Mouse (Mus musculus): ENCODE results near the gene Thap12. TPM values are rescaled to one million over a fixed set of nuclear protein-coding genes. Genes with fewer than 3 reads are reported as not detected.

Gene Thap12
- total and polyA plus RNA-seq, 3 experiments: 29.6 to 92.9 (median 70.1) TPM

- Histone ChIP-seq H3K4me1 (ENCODE audit: control insufficient read depth in 1 of 2, insufficient read depth in 2 of 2) (peaks cover 3 to 7% of the 10 kb centered on the region in 2 experiments; a peak in 1 of 4 replicates), H3K36me3 (replicated peaks in 1 of 2; ENCODE audit: control insufficient read depth in 1 of 2, insufficient read depth in 1 of 2, low read length in 1 of 2) (no peaks in the 10 kb centered on the region), H3K27ac (ENCODE audit: insufficient read depth, low read depth) (no peak overlapping the region), H3K4me2 (ENCODE audit: insufficient read depth, low read depth, poor library complexity, severe bottlenecking) (no peak overlapping the region), H3K9me3 (replicated peaks; ENCODE audit: low read length) (no peaks in the 10 kb centered on the region), H3K27me3 (replicated peaks) (peaks cover 5% of the 10 kb centered on the region), H3K9ac (ENCODE audit: insufficient read depth, low read depth) (no peak overlapping the region), H3K4me3 (replicated peaks in 1 of 3; ENCODE audit: low read depth in 2 of 3, low read length in 2 of 3, poor library complexity in 1 of 3) (no peak overlapping the region), H3K79me2 (replicated peaks; ENCODE audit: control insufficient read depth, extremely low read depth, insufficient read depth, poor library complexity, severe bottlenecking) (no peaks in the 10 kb centered on the region)
- dilution Hi-C loops (cut with MboI; ENCODE audit: extremely low pct_ligation_motif_present, extremely low pct_unique_long_range_greater_than_20kb, low sequenced_read_pairs): no loop called here
- no peak for DNase-seq (ENCODE audit: extremely low read depth)
- TF ChIP-seq JUN (IDR thresholded peaks at IDR 0.05; ENCODE audit: insufficient read depth, low read depth, low read length): no peak
- no peak for TF ChIP-seq BHLHE40 (IDR thresholded peaks at IDR 0.05; ENCODE audit: low read depth, low read length)
- no peak for TF ChIP-seq MYC (IDR thresholded peaks at IDR 0.05; ENCODE audit: low read depth, low read length)
- TF ChIP-seq MAZ (IDR thresholded peaks at IDR 0.05; ENCODE audit: low read depth, low read length): no peak
- TF ChIP-seq NELFE (IDR thresholded peaks at IDR 0.05; ENCODE audit: low read depth, low read length): no peak
- no peak for TF ChIP-seq SMC3 (IDR thresholded peaks at IDR 0.05; ENCODE audit: low read depth, low read length)
- no peak for TF ChIP-seq HCFC1 (IDR thresholded peaks at IDR 0.05; ENCODE audit: low read depth, low read length)
- TF ChIP-seq ZMIZ1 (IDR thresholded peaks at IDR 0.05; ENCODE audit: low read depth, low read length): no peak
- in situ Hi-C loops (cut with MboI; ENCODE audit: low pct_ligation_motif_present, low pct_unique_long_range_greater_than_20kb, low sequenced_read_pairs): no loop called here
Observed at GRCm38 (mm10) chr7:98733958-98734357, 31.1 kb downstream of the Thap12 start.

GRCm38 (mm10) chr7:98734876-98735275 lies 32.0 kb downstream of the Thap12 start:
- no peak for DNase-seq (ENCODE audit: extremely low read depth)
- no peaks in the 10 kb centered on the region for H3K79me2 ChIP-seq (replicated peaks; ENCODE audit: control insufficient read depth, extremely low read depth, insufficient read depth, poor library complexity, severe bottlenecking)
- in situ Hi-C loops (cut with MboI; ENCODE audit: low pct_ligation_motif_present, low pct_unique_long_range_greater_than_20kb, low sequenced_read_pairs): no loop called here
- H3K4me2 ChIP-seq (ENCODE audit: insufficient read depth, low read depth, poor library complexity, severe bottlenecking): no peak overlapping the region
- H3K4me1 ChIP-seq (ENCODE audit: control insufficient read depth in 1 of 2, insufficient read depth in 2 of 2): peaks cover 3 to 7% of the 10 kb centered on the region in 2 experiments; a peak in 1 of 4 replicates
- no peak overlapping the region for H3K9ac ChIP-seq (ENCODE audit: insufficient read depth, low read depth)
- H3K27me3 ChIP-seq (replicated peaks): peaks cover 11% of the 10 kb centered on the region
- no peak overlapping the region for H3K27ac ChIP-seq (ENCODE audit: insufficient read depth, low read depth)
- H3K9me3 ChIP-seq (replicated peaks; ENCODE audit: low read length): no peaks in the 10 kb centered on the region
- no peak overlapping the region for H3K4me3 ChIP-seq (replicated peaks in 1 of 3; ENCODE audit: low read depth in 2 of 3, low read length in 2 of 3, poor library complexity in 1 of 3)
- dilution Hi-C loops (cut with MboI; ENCODE audit: extremely low pct_ligation_motif_present, extremely low pct_unique_long_range_greater_than_20kb, low sequenced_read_pairs): no loop called here
- TF ChIP-seq SIN3A (IDR thresholded peaks at IDR 0.05; ENCODE audit: low read length): no peak
- H3K36me3 ChIP-seq (replicated peaks in 1 of 2; ENCODE audit: control insufficient read depth in 1 of 2, insufficient read depth in 1 of 2, low read length in 1 of 2): no peaks in the 10 kb centered on the region

GRCm38 (mm10) chr7:98736780-98737550 lies 34.1 kb downstream of the Thap12 start:
- H3K27ac ChIP-seq (ENCODE audit: insufficient read depth, low read depth): no peak overlapping the region
- H3K79me2 ChIP-seq (replicated peaks; ENCODE audit: control insufficient read depth, extremely low read depth, insufficient read depth, poor library complexity, severe bottlenecking): no peaks in the 10 kb centered on the region
- no peak overlapping the region for H3K9ac ChIP-seq (ENCODE audit: insufficient read depth, low read depth)
- peaks cover 16% of the 10 kb centered on the region for H3K27me3 ChIP-seq (replicated peaks)
- no peaks in the 10 kb centered on the region for H3K9me3 ChIP-seq (replicated peaks; ENCODE audit: low read length)
- no peak overlapping the region for H3K4me3 ChIP-seq (replicated peaks in 1 of 3; ENCODE audit: low read depth in 2 of 3, low read length in 2 of 3, poor library complexity in 1 of 3)
- DNase-seq (ENCODE audit: extremely low read depth): no peak
- H3K4me1 ChIP-seq (ENCODE audit: control insufficient read depth in 1 of 2, insufficient read depth in 2 of 2): peaks cover 0 to 11% of the 10 kb centered on the region in 2 experiments; a peak in 2 of 4 replicates
- TF ChIP-seq POLR2AphosphoS2 (IDR thresholded peaks at IDR 0.05; ENCODE audit: low read depth, low read length) (no peak), MAFK (IDR thresholded peaks at IDR 0.05; ENCODE audit: insufficient replicate concordance, low read length) (no peak), EP300 (IDR thresholded peaks at IDR 0.05; ENCODE audit: low read length) (no peak), CHD2 (IDR thresholded peaks at IDR 0.05; ENCODE audit: low read length) (no peak), MAX (IDR thresholded peaks at IDR 0.05; ENCODE audit: low read length) (no peak), PAX5 (IDR thresholded peaks at IDR 0.05; ENCODE audit: low read length) (no peak), JUND (conservative IDR thresholded peaks at IDR 0.05; ENCODE audit: low read depth, low read length) (no peak)
- H3K4me2 ChIP-seq (ENCODE audit: insufficient read depth, low read depth, poor library complexity, severe bottlenecking): no peak overlapping the region
- in situ Hi-C loops (cut with MboI; ENCODE audit: low pct_ligation_motif_present, low pct_unique_long_range_greater_than_20kb, low sequenced_read_pairs): no loop called here
- H3K36me3 ChIP-seq (replicated peaks in 1 of 2; ENCODE audit: control insufficient read depth in 1 of 2, insufficient read depth in 1 of 2, low read length in 1 of 2): no peaks in the 10 kb centered on the region
- dilution Hi-C loops (cut with MboI; ENCODE audit: extremely low pct_ligation_motif_present, extremely low pct_unique_long_range_greater_than_20kb, low sequenced_read_pairs): no loop called here

Data from CH12.LX (cell line).